In the genomic region with DNA sequence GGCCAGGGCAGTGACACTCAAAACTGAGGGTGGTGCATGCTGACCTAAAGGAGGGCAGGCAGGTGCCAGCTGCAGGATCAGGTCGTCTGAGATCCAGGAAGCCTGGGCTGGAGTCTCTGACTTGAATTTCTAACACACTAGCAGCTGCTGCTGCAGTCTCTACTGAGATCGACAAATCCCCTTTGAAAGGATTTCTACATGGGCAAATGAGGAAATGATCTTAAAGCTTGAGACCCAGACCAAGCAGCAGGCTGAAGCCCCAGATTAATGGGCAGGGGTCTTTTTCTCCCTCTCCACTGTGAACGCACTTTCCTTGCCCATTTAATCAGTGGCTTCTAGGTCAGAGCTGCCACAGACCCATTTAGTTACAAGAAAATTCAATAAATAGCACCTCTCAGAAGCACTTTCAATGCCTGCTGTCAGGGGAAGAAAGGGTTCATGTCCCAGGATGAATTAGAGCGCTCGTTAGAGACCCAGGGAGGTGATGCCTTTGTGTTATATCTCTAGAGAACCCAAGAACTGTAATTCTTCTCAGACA, we compare ENCODE assay signal across 25 mouse cellular contexts. TPM values are rescaled to one million over a fixed set of nuclear protein-coding genes. Genes with fewer than 3 reads are reported as not detected.
DNase-seq lines count a peak whose midpoint lies in the region; ATAC-seq and TF ChIP-seq lines count a peak whose summit lies in the region.
"Had no signal": no experiment of that assay in that cellular context is flagged by ENCODE, and none has a peak within 500 bp of the region (broad histone marks: within the 10 kb centered on the region; RNA-seq: fewer than 3 reads in every experiment).

No protein-coding gene starts in this region.

- no peaks in the 10 kb centered on the region for H3K36me3 ChIP-seq in hindbrain, embryonic 13.5 days
- H3K36me3 ChIP-seq in hindbrain, embryonic 14.5 days (replicated peaks; ENCODE audit: control insufficient read depth, insufficient read depth) = no peaks in the 10 kb centered on the region
- H3K36me3 ChIP-seq in forebrain, embryonic 11.5 days (ENCODE audit: control insufficient read depth, insufficient read depth, low read length) = no peaks in the 10 kb centered on the region

- DNase-seq in hindbrain, embryonic 14.5 days (ENCODE audit: low spot score) = no peak
- DNase-seq in brain, embryonic 14.5 days (ENCODE audit: low read depth) = peak; percentile 82
- no peak for DNase-seq in forebrain, embryonic 11.5 days (ENCODE audit: low spot score)
- DNase-seq in mesoderm, embryonic 11.5 days (ENCODE audit: low read depth, low spot score) = peak; percentile 53
- DNase-seq in spleen, postnatal 4 days (ENCODE audit: low spot score in 2 of 2) = no peak
- no peak for DNase-seq in adrenal gland, postnatal 4 days (ENCODE audit: low spot score in 2 of 2)
- DNase-seq: adrenal gland, postnatal 10 days; cerebellum, adult 11 months; cerebellum, postnatal 14 days; heart, adult 18-20 months; heart, postnatal 36 days; kidney, adult 2 months; kidney, postnatal 14 days; layer of hippocampus, adult 9-11 months; left cerebral cortex, postnatal 4 days; liver; retina, postnatal 1 day; right cerebral cortex, postnatal 4 days had no signal

- peak overlapping the region; percentile 59 for H3K9ac ChIP-seq in hindbrain, embryonic 13.5 days
- no peak overlapping the region for H3K9ac ChIP-seq in hindbrain, embryonic 14.5 days
- no peak overlapping the region for H3K9ac ChIP-seq in forebrain, embryonic 11.5 days (ENCODE audit: low read length)

- no peak for ATAC-seq in hindbrain, embryonic 13.5 days (ENCODE audit: low FRiP score)
- ATAC-seq in hindbrain, embryonic 14.5 days (ENCODE audit: low FRiP score) = no peak
- ATAC-seq in forebrain, embryonic 11.5 days (replicated peaks; ENCODE audit: low FRiP score) = peak; percentile 31
- ATAC-seq: inflammation-experienced regulatory T-cells, adult 6 months; lung, postnatal 0 days had no signal

- peaks cover 29% of the 10 kb centered on the region for H3K4me1 ChIP-seq in hindbrain, embryonic 13.5 days (replicated peaks)
- H3K4me1 ChIP-seq in hindbrain, embryonic 14.5 days (replicated peaks; ENCODE audit: control insufficient read depth, insufficient read depth, low read length) = peaks cover 20% of the 10 kb centered on the region; the same call in 1 of the 2 replicates
- peaks cover 13% of the 10 kb centered on the region for H3K4me1 ChIP-seq in forebrain, embryonic 11.5 days (replicated peaks; ENCODE audit: control insufficient read depth, insufficient read depth, low read length)

- H3K27ac ChIP-seq in hindbrain, embryonic 13.5 days = peak overlapping the region; percentile 13
- no peak overlapping the region for H3K27ac ChIP-seq in hindbrain, embryonic 14.5 days
- peak overlapping the region; percentile 8; the same call in 1 of the 2 replicates for H3K27ac ChIP-seq in forebrain, embryonic 11.5 days (ENCODE audit: low read depth, low read length)
- H3K27ac ChIP-seq: left cerebral cortex, adult 2 months; stomach, postnatal 0 days had no signal

- no peak overlapping the region for H3K4me2 ChIP-seq in hindbrain, embryonic 13.5 days
- H3K4me2 ChIP-seq in hindbrain, embryonic 14.5 days (replicated peaks) = no peak overlapping the region
- H3K4me2 ChIP-seq in forebrain, embryonic 11.5 days (ENCODE audit: low read depth, low read length, severe bottlenecking) = no peak overlapping the region

- no peak overlapping the region for H3K4me3 ChIP-seq in hindbrain, embryonic 13.5 days
- H3K4me3 ChIP-seq in hindbrain, embryonic 14.5 days (replicated peaks; ENCODE audit: low read length) = no peak overlapping the region
- H3K4me3 ChIP-seq in forebrain, embryonic 11.5 days (ENCODE audit: low read depth, low read length) = no peak overlapping the region
- H3K4me3 ChIP-seq: left cerebral cortex, adult 2 months had no signal

- H3K27me3 ChIP-seq in hindbrain, embryonic 13.5 days = peaks cover 6% of the 10 kb centered on the region
- H3K27me3 ChIP-seq in hindbrain, embryonic 14.5 days (ENCODE audit: control insufficient read depth, insufficient read depth, low read length) = no peaks in the 10 kb centered on the region
- peaks cover 2% of the 10 kb centered on the region; the same call in 1 of the 2 replicates for H3K27me3 ChIP-seq in forebrain, embryonic 11.5 days (ENCODE audit: control insufficient read depth, insufficient read depth, low read length)

- 20% methylated on average over 5 of the region's 5 CpGs for WGBS in hindbrain, embryonic 13.5 days
- 20% methylated on average over 5 of the region's 5 CpGs for WGBS in hindbrain, embryonic 14.5 days
- WGBS in forebrain, embryonic 11.5 days = 14% methylated on average over 5 of the region's 5 CpGs

- no peaks in the 10 kb centered on the region for H3K9me3 ChIP-seq in hindbrain, embryonic 13.5 days
- no peaks in the 10 kb centered on the region for H3K9me3 ChIP-seq in hindbrain, embryonic 14.5 days (ENCODE audit: control insufficient read depth, low read length)
- no peaks in the 10 kb centered on the region for H3K9me3 ChIP-seq in forebrain, embryonic 11.5 days (ENCODE audit: control insufficient read depth, low read length)

- TF ChIP-seq CTCF in brain, embryonic 14.5 days (IDR thresholded peaks at IDR 0.05; ENCODE audit: borderline replicate concordance, extremely low read depth, insufficient read depth, insufficient read length) = no peak

- no peak for TF ChIP-seq POLR2A in brain, embryonic 14.5 days (IDR thresholded peaks at IDR 0.05; ENCODE audit: borderline replicate concordance, extremely low read depth, insufficient read depth, insufficient read length, poor library complexity, severe bottlenecking)

RNA-seq across cellular contexts. Expression of a gene that starts 21.8 kb away (rescaled TPM):
- not detected in 2 replicates for polyA plus RNA-seq in hindbrain, embryonic 13.5 days (2015; fragmentation: Nextera tagmentation; extraction: Ambion mirVana)
- polyA plus RNA-seq in hindbrain, embryonic 14.5 days (2014; fragmentation: Nextera tagmentation; extraction: Ambion mirVana) = 0.09 and 0.20 TPM in 2 replicates
- 0.12 and 0.15 TPM in 2 replicates for polyA plus RNA-seq in brain, embryonic 14.5 days (2012; rRNA removed)
- 0.31 and 0.45 TPM in 2 replicates for polyA plus RNA-seq in forebrain, embryonic 11.5 days (2014; fragmentation: Nextera tagmentation; extraction: Ambion mirVana)
- not detected for total RNA-seq in adrenal gland, postnatal 4 days (2021)
- total RNA-seq: gastrocnemius, adult 8-10 months; heart, postnatal 36 days; left cerebral cortex, adult 2 months; left cerebral cortex, postnatal 4 days; megakaryocyte progenitor cell, adult 5-6 weeks had no signal
- polyA plus RNA-seq: stomach, postnatal 0 days had no signal

Comparison
In these comparisons a context has a peak if more than half of its experiments do, and no peak if none do; other contexts are left out.
1. DNase-seq: peak in brain, embryonic 14.5 days (single experiment) and mesoderm, embryonic 11.5 days (single experiment); none in hindbrain, embryonic 14.5 days (single experiment), forebrain, embryonic 11.5 days (single experiment), spleen, postnatal 4 days (0 of 2) and adrenal gland, postnatal 4 days (0 of 2).